Mouse (Mus musculus) mouse embryonic stem cell (cell line): ENCODE measurements at regions not wholly inside any gene's neighbourhood (a gene's known extent, or its start where the extent isn't known, plus 50 kb on each side); places are given as distances from the start of the nearest gene placed in this dataset.

ENCODE experiments used
- in situ Hi-C, 2 experiments: fragments of 300-500 bp; cut with MboI; formaldehyde crosslinking; loops; 1 replicate in 1 of 2; 3 replicates in 1 of 2; pipeline ENCODE4 v1.14.3; 2019 to 2020; ENCODE audit warnings: low sequenced_read_pairs in 2 of 2, low pct_unique_long_range_greater_than_20kb in 1 of 2, mixed read lengths in 1 of 2; ENCODE audit not compliant: unreplicated experiment in 1 of 2

DNA sequence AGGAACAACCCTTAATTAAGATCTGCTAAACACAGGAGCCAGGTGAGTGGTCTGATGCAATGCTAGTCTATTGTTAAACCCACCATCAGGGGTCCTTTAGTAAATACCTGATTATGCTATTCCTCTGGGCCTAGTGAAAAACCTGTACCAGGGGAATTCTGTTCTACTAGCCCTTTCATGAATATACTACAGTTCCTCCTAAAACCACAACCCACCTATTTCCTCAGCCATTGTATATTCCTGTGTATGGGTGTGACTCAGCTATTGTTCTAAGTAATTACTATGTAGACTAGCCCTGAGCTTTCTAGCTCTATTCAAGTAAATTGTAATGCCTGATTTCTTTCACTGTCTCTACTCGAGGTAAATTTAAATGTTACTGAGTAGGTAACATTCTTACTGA, 57.0 kb upstream of the Egfem1 start:
- in situ Hi-C loops: loop anchor here (25.0 kb wide), 1 partner anchor 712 kb away; no protein-coding TSS in a partner anchor

- in situ Hi-C loops: loop anchor here (25.0 kb wide), 1 partner anchor 710 kb away; no protein-coding TSS in a partner anchor
These were observed 54.1 kb upstream of the Egfem1 start for GRCm38 (mm10) chr3:29027726-29028125.

GRCm38 (mm10) chr3:29030791-29031190, 51.0 kb upstream of the Egfem1 start:
- in situ Hi-C loops: loop anchor here (25.0 kb wide), 1 partner anchor 707 kb away; no protein-coding TSS in a partner anchor

- in situ Hi-C loops: loop anchor here (25.0 kb wide), 1 partner anchor 705 kb away; no protein-coding TSS in a partner anchor
These were observed 50.0 kb upstream of the Egfem1 start for GRCm38 (mm10) chr3:29031811-29032210.
